Mouse (Mus musculus): ENCODE data around the gene Tbx20.

GRCm38 (mm10) chr9:24774160-24774969 is at the start of gene Tbx20:
- TF ChIP-seq CTCF (IDR thresholded peaks at IDR 0.05; ENCODE audit: extremely low read depth, insufficient read length, insufficient replicate concordance, low read depth, low read length), result no peak
- no peak for TF ChIP-seq POLR2A (IDR thresholded peaks at IDR 0.05; ENCODE audit: low read depth, low read length)

All from small intestine, adult 2 months (tissue).